Mouse (Mus musculus) midbrain, embryonic 14.5 days (tissue): ENCODE measurements around the gene Cth. TPM values are rescaled to one million over a fixed set of nuclear protein-coding genes. Genes with fewer than 3 reads are reported as not detected.

Experiments used
- ATAC-seq: fragments of 200-750 bp; cut with Nextera tagmentation; 2 replicates; pipeline ENCODE4 v1.8.0; 2017; ENCODE audit warnings: moderate number of reproducible peaks, moderate library complexity; ENCODE audit not compliant: low FRiP score, low TSS enrichment
- DNase-seq: peaks from one replicate; pipeline ENCODE4 v3.0.0-alpha.2; 2015
- H3K27ac ChIP-seq: fragments of 300-500 bp; sonication (generic); replicated peaks from 2 replicates; pipeline ENCODE4 v1.5.1; 2014; ENCODE audit warnings: mild to moderate bottlenecking, low read depth, low read length, moderate library complexity
- H3K27me3 ChIP-seq: fragments of 300-500 bp; sonication (generic); 2 replicates; pipeline ENCODE4 v1.6.1; 2014; ENCODE audit warnings: low read length, control low read depth, mixed read lengths; ENCODE audit not compliant: control insufficient read depth, insufficient read depth
- H3K36me3 ChIP-seq: fragments of 300-500 bp; sonication (generic); 2 replicates; pipeline ENCODE4 v1.6.1; 2014; ENCODE audit warnings: low read length, control low read depth; ENCODE audit not compliant: control insufficient read depth, insufficient read depth
- H3K4me1 ChIP-seq: fragments of 300-500 bp; sonication (generic); 2 replicates; pipeline ENCODE4 v1.6.1; 2014; ENCODE audit warnings: mild to moderate bottlenecking, antibody characterized with exemption, low read length, control low read depth; ENCODE audit not compliant: control insufficient read depth, insufficient read depth
- H3K4me2 ChIP-seq: fragments of 300-500 bp; sonication (generic); 2 replicates; pipeline ENCODE4 v1.6.1; 2014; ENCODE audit warnings: mild to moderate bottlenecking, low read length, moderate library complexity
- H3K4me3 ChIP-seq: fragments of 300-500 bp; sonication (generic); replicated peaks from 2 replicates; pipeline ENCODE4 v1.5.1; 2014; ENCODE audit warnings: low read depth, low read length
- H3K9ac ChIP-seq: fragments of 300-500 bp; sonication (generic); replicated peaks from 2 replicates; pipeline ENCODE4 v1.6.1; 2014; ENCODE audit warnings: mild to moderate bottlenecking, low read length, moderate library complexity
- H3K9me3 ChIP-seq: fragments of 300-500 bp; sonication (generic); 2 replicates; pipeline ENCODE4 v1.6.1; 2016; ENCODE audit warnings: low read length, control low read depth, mixed read lengths; ENCODE audit not compliant: control insufficient read depth
- WGBS: fragments of 180-500 bp; shearing (Covaris S2); extraction: QIAGEN DNeasy Blood & Tissue Kit; methylation state at CpG from one replicate; pipeline ENCODE4 v1.1.7; 2014; 5-methylcytosine and 5-hydroxymethylcytosine counted together
- polyA plus RNA-seq: library from polyadenylated mRNA; unstranded; fragments of >200 nt; fragmentation: Nextera tagmentation; extraction: Ambion mirVana; gene quantifications from 2 replicates; pipeline ENCODE4 v1.2.1, GENCODE M21; 2014

The Cth gene
- polyA plus RNA-seq, 1 experiment from 2014 or later, result 3.4 TPM

DNA sequence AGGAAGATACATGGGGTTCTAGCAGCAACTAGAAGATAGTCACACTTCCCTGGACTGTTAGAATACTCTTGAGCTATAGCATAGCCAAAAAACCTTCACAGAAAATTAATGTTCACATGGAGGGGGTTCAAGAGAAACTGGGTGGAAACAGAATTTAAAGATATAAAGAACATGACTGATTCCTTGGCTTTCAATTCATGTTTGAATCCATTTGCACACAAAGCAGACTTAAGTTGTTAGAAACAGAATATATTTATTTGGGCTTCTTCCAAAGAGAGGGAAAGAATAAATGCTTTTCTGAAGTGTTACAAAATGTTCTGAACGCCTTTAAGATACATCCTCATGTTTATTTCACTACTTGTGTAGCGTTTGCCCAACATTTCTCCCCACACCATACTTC lies 57.0 kb downstream of the Cth start:
- H3K4me2 ChIP-seq, result no peak overlapping the region
- H3K9me3 ChIP-seq, result no peaks in the 10 kb centered on the region
- no peaks in the 10 kb centered on the region for H3K4me1 ChIP-seq
- no peaks in the 10 kb centered on the region for H3K36me3 ChIP-seq
- no peak overlapping the region for H3K9ac ChIP-seq
- ATAC-seq (no peak), DNase-seq (no peak)
- no peaks in the 10 kb centered on the region for H3K27me3 ChIP-seq
- no peak overlapping the region for H3K4me3 ChIP-seq
- no peak overlapping the region for H3K27ac ChIP-seq
- WGBS, result 89% methylated on average over 2 of the region's 2 CpGs

DNA sequence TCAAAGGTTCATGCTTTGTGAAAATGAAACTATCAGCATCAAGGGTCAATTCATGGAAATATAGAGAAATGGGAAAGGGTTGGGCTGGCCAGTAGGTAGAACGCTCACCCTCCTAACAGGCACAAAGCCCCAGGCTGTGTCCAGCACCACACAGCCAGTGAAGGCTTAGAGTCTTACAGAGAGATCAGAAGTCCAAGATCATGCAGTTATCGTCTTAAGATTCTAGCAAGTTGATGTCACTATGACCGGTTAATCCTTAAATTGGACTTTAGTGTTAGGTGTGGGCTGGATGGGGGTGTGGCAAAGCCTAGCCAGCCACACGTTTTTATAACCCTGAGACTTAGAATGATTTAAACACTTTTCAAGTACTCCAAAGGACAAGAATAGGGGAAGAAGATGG lies 58.6 kb downstream of the Cth start:
- DNase-seq, result no peak
- Histone ChIP-seq H3K9me3 (no peaks in the 10 kb centered on the region), H3K27me3 (no peaks in the 10 kb centered on the region), H3K4me2 (no peak overlapping the region), H3K9ac (no peak overlapping the region), H3K4me3 (no peak overlapping the region), H3K27ac (no peak overlapping the region), H3K4me1 (no peaks in the 10 kb centered on the region), H3K36me3 (no peaks in the 10 kb centered on the region)
- WGBS, result 74% methylated on average over 4 of the region's 4 CpGs
- ATAC-seq, result no peak

GRCm38 (mm10) chr3:157865848-157866247 lies 59.0 kb downstream of the Cth start:
- no peaks in the 10 kb centered on the region for H3K9me3 ChIP-seq
- no peak overlapping the region for H3K4me2 ChIP-seq
- H3K27ac ChIP-seq, result no peak overlapping the region
- H3K27me3 ChIP-seq, result no peaks in the 10 kb centered on the region
- no peak overlapping the region for H3K9ac ChIP-seq
- H3K36me3 ChIP-seq, result no peaks in the 10 kb centered on the region
- ATAC-seq (no peak), DNase-seq (no peak)
- H3K4me1 ChIP-seq, result no peaks in the 10 kb centered on the region
- H3K4me3 ChIP-seq, result no peak overlapping the region
- WGBS, result 91% methylated on average over 2 of the region's 2 CpGs

- Histone ChIP-seq H3K9ac (no peak overlapping the region), H3K27ac (no peak overlapping the region), H3K36me3 (no peaks in the 10 kb centered on the region), H3K4me2 (no peak overlapping the region), H3K4me3 (no peak overlapping the region), H3K9me3 (no peaks in the 10 kb centered on the region), H3K27me3 (no peaks in the 10 kb centered on the region), H3K4me1 (no peaks in the 10 kb centered on the region)
- 79% methylated on average over 6 of the region's 6 CpGs for WGBS
- DNase-seq (no peak), ATAC-seq (no peak)
Measured at GRCm38 (mm10) chr3:157865431-157865830, 59.4 kb downstream of the Cth start.

DNA sequence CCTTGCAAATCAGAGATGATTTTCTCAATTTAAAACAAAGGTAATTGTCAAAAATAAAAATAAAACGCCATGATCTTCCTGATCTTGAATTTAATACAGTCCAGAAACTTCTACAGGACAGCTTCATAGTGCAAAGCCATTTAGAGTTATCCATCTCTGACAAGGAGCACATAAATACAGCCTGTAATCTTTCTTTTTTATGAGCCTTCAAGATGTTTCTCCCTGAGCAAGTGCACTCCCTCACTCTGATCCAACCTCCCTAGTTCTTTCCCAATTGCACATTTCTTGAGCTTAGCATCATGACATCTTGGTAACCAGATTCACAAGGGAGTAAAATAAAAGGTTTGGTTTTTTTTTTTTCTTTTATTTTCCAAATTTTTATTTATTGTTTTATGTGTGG lies 72.1 kb downstream of the Cth start:
- H3K9ac ChIP-seq, result no peak overlapping the region
- no peak for DNase-seq
- no peaks in the 10 kb centered on the region for H3K36me3 ChIP-seq
- H3K4me1 ChIP-seq, result no peaks in the 10 kb centered on the region
- no peak overlapping the region for H3K4me2 ChIP-seq
- ATAC-seq, result no peak
- H3K9me3 ChIP-seq, result no peaks in the 10 kb centered on the region
- 41% methylated on average over 1 of the region's 1 CpGs for WGBS
- H3K27me3 ChIP-seq, result no peaks in the 10 kb centered on the region
- H3K27ac ChIP-seq, result no peak overlapping the region
- H3K4me3 ChIP-seq, result no peak overlapping the region

DNA sequence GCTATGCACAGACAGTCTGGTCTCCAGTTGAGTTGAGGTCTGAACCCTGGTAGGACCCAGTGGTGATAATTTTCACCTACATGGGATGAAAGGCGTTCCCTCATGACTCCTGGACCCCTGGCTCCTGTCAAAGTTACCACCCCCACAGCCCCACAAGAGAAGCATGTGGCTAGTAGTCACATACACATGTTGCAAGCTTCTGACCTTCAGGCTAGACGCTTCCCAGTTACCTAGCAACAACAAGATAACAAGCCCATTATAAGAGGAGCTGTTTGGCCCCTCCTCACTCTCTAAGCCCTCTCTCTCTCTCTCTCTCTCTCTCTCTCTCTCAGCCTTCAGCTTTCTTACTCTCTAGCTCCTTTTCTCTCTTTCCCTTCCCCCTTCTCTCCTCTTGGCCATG lies 76.4 kb downstream of the Cth start:
- 32% methylated on average over 2 of the region's 2 CpGs for WGBS
- Histone ChIP-seq H3K27me3 (no peaks in the 10 kb centered on the region), H3K9me3 (no peaks in the 10 kb centered on the region), H3K27ac (no peak overlapping the region), H3K9ac (no peak overlapping the region), H3K4me3 (no peak overlapping the region), H3K4me1 (no peaks in the 10 kb centered on the region), H3K4me2 (no peak overlapping the region), H3K36me3 (no peaks in the 10 kb centered on the region)
- peak; percentile 7 for DNase-seq
- ATAC-seq, result no peak

- H3K4me3 ChIP-seq, result no peak overlapping the region
- DNase-seq (no peak), ATAC-seq (no peak)
- no peak overlapping the region for H3K4me2 ChIP-seq
- H3K9me3 ChIP-seq, result no peaks in the 10 kb centered on the region
- no peaks in the 10 kb centered on the region for H3K36me3 ChIP-seq
- 78% methylated on average over 7 of the region's 7 CpGs for WGBS
- no peak overlapping the region for H3K9ac ChIP-seq
- no peak overlapping the region for H3K27ac ChIP-seq
- H3K4me1 ChIP-seq, result no peaks in the 10 kb centered on the region
- H3K27me3 ChIP-seq, result no peaks in the 10 kb centered on the region
Measured at GRCm38 (mm10) chr3:157847338-157848284, 77.3 kb downstream of the Cth start.
